In genomic region chr5:123992794-123993193, GRCm38 (mm10) we compare ENCODE assay signal across 8 mouse cellular contexts. TPM values are rescaled to one million over a fixed set of nuclear protein-coding genes. Genes with fewer than 3 reads are reported as not detected.
DNase-seq lines count a peak whose midpoint lies in the region; ATAC-seq and TF ChIP-seq lines count a peak whose summit lies in the region.

No protein-coding gene starts in this region.

- peaks cover 0 to 13% of the 10 kb centered on the region in 2 experiments; a peak in 2 of 4 replicates for H3K4me1 ChIP-seq in ES-E14 (ENCODE audit: control insufficient read depth in 2 of 2, insufficient read depth in 2 of 2, low read length in 2 of 2, poor library complexity in 1 of 2)
- H3K4me1 ChIP-seq in forebrain, postnatal 0 days (ENCODE audit: insufficient read depth), result no peaks in the 10 kb centered on the region
- H3K4me1 ChIP-seq in hindbrain, embryonic 11.5 days (replicated peaks; ENCODE audit: control insufficient read depth, insufficient read depth, low read length), result peaks cover 8% of the 10 kb centered on the region; the same call in 1 of the 2 replicates

- no peaks in the 10 kb centered on the region for H3K9me3 ChIP-seq in ES-E14 (ENCODE audit: control insufficient read depth, insufficient read depth, low read depth, low read length)
- no peaks in the 10 kb centered on the region for H3K9me3 ChIP-seq in forebrain, postnatal 0 days (ENCODE audit: low read length)
- H3K9me3 ChIP-seq in hindbrain, embryonic 11.5 days (ENCODE audit: control insufficient read depth, low read length), result no peaks in the 10 kb centered on the region

- peak; percentile 93 for TF ChIP-seq CTCF in forebrain, postnatal 0 days (IDR thresholded peaks at IDR 0.05; ENCODE audit: low read depth)

- H3K27me3 ChIP-seq in forebrain, postnatal 0 days (ENCODE audit: insufficient read depth, low read length), result no peaks in the 10 kb centered on the region
- peaks cover 9% of the 10 kb centered on the region; the same call in 1 of the 2 replicates for H3K27me3 ChIP-seq in hindbrain, embryonic 11.5 days (ENCODE audit: control insufficient read depth, insufficient read depth, low read length)

- peak; percentile 56 for DNase-seq in ES-E14 (ENCODE audit: low read depth, low spot score)
- peak; percentile 48 for DNase-seq in c-Kit-negative CD71-positive TER-119-positive erythroid progenitor cells, embryonic 14.5 days (ENCODE audit: low read depth, low spot score)
- peak; percentile 85 for DNase-seq in forebrain, postnatal 0 days
- DNase-seq in hindbrain, embryonic 11.5 days (ENCODE audit: low spot score), result peak; percentile 90
- DNase-seq in layer of hippocampus, postnatal 14 days (ENCODE audit: low spot score in 2 of 2), result peak; percentile 85 to 92
- DNase-seq in lung, postnatal 4 days, result peak; percentile 81 to 90
- peak; percentile 87 for DNase-seq in right cerebral cortex, postnatal 14 days
- peak; percentile 80 for DNase-seq in urinary bladder, postnatal 25 days (ENCODE audit: low spot score)

- ATAC-seq in forebrain, postnatal 0 days, result peak; percentile 50; the same call in 1 of the 2 replicates
- ATAC-seq in hindbrain, embryonic 11.5 days (ENCODE audit: low FRiP score), result no peak

- no peak overlapping the region for H3K9ac ChIP-seq in ES-E14 (ENCODE audit: insufficient read depth, low read depth, low read length, poor library complexity, severe bottlenecking)
- no peak overlapping the region for H3K9ac ChIP-seq in forebrain, postnatal 0 days
- H3K9ac ChIP-seq in hindbrain, embryonic 11.5 days (ENCODE audit: low read depth, low read length), result no peak overlapping the region

- H3K27ac ChIP-seq in ES-E14 (ENCODE audit: insufficient read depth, low read depth, low read length, poor library complexity, severe bottlenecking), result no peak overlapping the region
- H3K27ac ChIP-seq in forebrain, postnatal 0 days (ENCODE audit: low read depth, low read length), result peak overlapping the region; percentile 69
- no peak overlapping the region for H3K27ac ChIP-seq in hindbrain, embryonic 11.5 days (ENCODE audit: low read depth, low read length)

- H3K4me2 ChIP-seq in forebrain, postnatal 0 days (ENCODE audit: low read depth), result no peak overlapping the region
- no peak overlapping the region for H3K4me2 ChIP-seq in hindbrain, embryonic 11.5 days (replicated peaks; ENCODE audit: low read depth, low read length)

- in situ Hi-C loops in ES-E14 (cut with MboI; ENCODE audit: low sequenced_read_pairs in 2 of 2, unreplicated experiment in 2 of 2), result no loop called here

- WGBS in forebrain, postnatal 0 days, result 28% methylated on average over 5 of the region's 5 CpGs
- WGBS in hindbrain, embryonic 11.5 days, result 32% methylated on average over 5 of the region's 5 CpGs

- no peak overlapping the region for H3K4me3 ChIP-seq in ES-E14 (ENCODE audit: insufficient read depth in 1 of 2, low read depth in 1 of 2, low read length in 2 of 2, poor library complexity in 1 of 2, severe bottlenecking in 1 of 2)
- H3K4me3 ChIP-seq in forebrain, postnatal 0 days (ENCODE audit: low read depth, low read length), result no peak overlapping the region
- no peak overlapping the region for H3K4me3 ChIP-seq in hindbrain, embryonic 11.5 days (ENCODE audit: low read depth, low read length)

- H3K36me3 ChIP-seq in ES-E14 (ENCODE audit: control insufficient read depth, insufficient read depth, low read length, poor library complexity, severe bottlenecking), result peaks cover 8% of the 10 kb centered on the region; the same call in 1 of the 2 replicates
- peaks cover 15% of the 10 kb centered on the region; the same call in 1 of the 2 replicates for H3K36me3 ChIP-seq in forebrain, postnatal 0 days (ENCODE audit: insufficient read depth)
- no peaks in the 10 kb centered on the region for H3K36me3 ChIP-seq in hindbrain, embryonic 11.5 days (ENCODE audit: control insufficient read depth, insufficient read depth, low read length)

TF ChIP-seq in ES-E14, 5 proteins besides CTCF, POLR2A, EP300 and RAD21:
- TF ChIP-seq ZC3H11A (IDR thresholded peaks at IDR 0.05; ENCODE audit: borderline replicate concordance, low read depth, low read length) (peak; percentile 50; the same call in 1 of the 2 replicates), HCFC1 (IDR thresholded peaks at IDR 0.05; ENCODE audit: borderline replicate concordance, insufficient read depth, low read length) (no peak)
TF ChIP-seq in ES-E14: peak in this region for 1.

RNA-seq across cellular contexts. Expression of gene Hip1r, which starts 19.4 kb away (rescaled TPM):
- total RNA-seq in ES-E14 (2012; rRNA removed), result 9.7 and 20.8 TPM in 2 replicates
- 52.2 and 55.0 TPM in 2 replicates for total RNA-seq in forebrain, postnatal 0 days (2014; rRNA removed)
- polyA plus RNA-seq in forebrain, postnatal 0 days (2015; fragmentation: Nextera tagmentation; extraction: Ambion mirVana), result 22.2 and 29.8 TPM in 2 replicates
- 6.0 and 9.7 TPM in 2 replicates for polyA plus RNA-seq in hindbrain, embryonic 11.5 days (2014; fragmentation: Nextera tagmentation; extraction: Ambion mirVana)
- total RNA-seq in layer of hippocampus, postnatal 14 days (2021), result 10 to 100 TPM; 61.2 to 63.8 TPM

RNA-seq across cellular contexts. Expression of gene Vps37b, which starts 39.3 kb away (rescaled TPM):
- total RNA-seq in ES-E14 (2012; rRNA removed), result 6.5 and 7.7 TPM in 2 replicates
- total RNA-seq in forebrain, postnatal 0 days (2014; rRNA removed), result 62.0 and 62.2 TPM in 2 replicates
- 76.5 and 90.8 TPM in 2 replicates for polyA plus RNA-seq in forebrain, postnatal 0 days (2015; fragmentation: Nextera tagmentation; extraction: Ambion mirVana)
- polyA plus RNA-seq in hindbrain, embryonic 11.5 days (2014; fragmentation: Nextera tagmentation; extraction: Ambion mirVana), result 38.3 and 48.8 TPM in 2 replicates
- total RNA-seq in layer of hippocampus, postnatal 14 days (2021), result 10 to 100 TPM; 35.9 to 41.0 TPM
